In the genomic region with DNA sequence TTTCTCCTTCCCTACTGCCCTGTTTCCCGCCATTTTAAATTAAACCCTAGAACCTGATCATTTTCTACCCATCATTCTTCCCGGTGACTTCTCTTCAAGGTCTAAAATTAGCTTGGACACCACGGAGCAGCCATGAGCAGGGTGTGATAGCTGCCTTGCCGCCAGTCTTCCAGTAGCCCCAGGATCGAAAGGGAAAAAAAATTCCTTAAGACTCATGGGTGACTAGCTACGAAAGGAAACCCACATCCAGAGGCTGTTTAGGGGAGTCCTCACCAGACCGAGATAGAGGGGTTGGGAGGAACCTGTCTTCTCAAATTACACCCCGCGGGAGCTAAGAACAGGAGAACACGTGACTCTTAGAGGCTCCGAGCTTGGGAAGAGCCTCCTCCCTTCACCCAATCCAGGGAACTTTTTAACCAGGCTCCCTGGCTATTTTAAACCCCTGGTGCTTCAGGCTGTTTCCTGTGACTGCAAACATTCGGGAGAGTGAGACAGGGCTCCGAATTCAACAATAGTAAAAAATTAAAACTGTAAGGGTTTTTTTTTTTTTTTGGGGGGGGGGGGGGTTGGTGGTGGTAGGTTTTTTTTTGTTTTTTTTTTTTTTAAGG, we compare ENCODE assay signal across 8 mouse cellular contexts. TPM values are rescaled to one million over a fixed set of nuclear protein-coding genes. Genes with fewer than 3 reads are reported as not detected.
DNase-seq lines count a peak whose midpoint lies in the region; ATAC-seq and TF ChIP-seq lines count a peak whose summit lies in the region.

No protein-coding gene starts in this region.

- TF ChIP-seq POLR2A in brain, embryonic 14.5 days (IDR thresholded peaks at IDR 0.05; ENCODE audit: borderline replicate concordance, extremely low read depth, insufficient read depth, insufficient read length, poor library complexity, severe bottlenecking) = no peak

- WGBS in lung, embryonic 15.5 days = under 1% methylated on average over 13 of the region's 13 CpGs

- peak overlapping the region; percentile 46 for H3K4me3 ChIP-seq in lung, embryonic 15.5 days

- H3K4me2 ChIP-seq in lung, embryonic 15.5 days = peak overlapping the region; percentile 72

- H3K27me3 ChIP-seq in lung, embryonic 15.5 days = no peaks in the 10 kb centered on the region

- peak; percentile 54 for DNase-seq in adrenal gland, postnatal 10 days
- no peak for DNase-seq in adrenal gland, adult 18-20 months (ENCODE audit: low spot score in 2 of 2)
- peak; percentile 78 for DNase-seq in brain, embryonic 14.5 days (ENCODE audit: low read depth)
- peak; percentile 75 for DNase-seq in heart, adult 8-10 months (ENCODE audit: low spot score)
- peak; percentile 73 for DNase-seq in kidney, adult 18-20 months
- peak; percentile 22 for DNase-seq in ovary, postnatal 14 days (ENCODE audit: low spot score)
- no peak for DNase-seq in c-Kit-positive CD71-positive TER-119-positive erythroid progenitor cells, embryonic 14.5 days (ENCODE audit: low spot score)

- no peaks in the 10 kb centered on the region for H3K9me3 ChIP-seq in lung, embryonic 15.5 days

- H3K36me3 ChIP-seq in lung, embryonic 15.5 days = no peaks in the 10 kb centered on the region

- peak overlapping the region; percentile 41 for H3K9ac ChIP-seq in lung, embryonic 15.5 days

- peak overlapping the region; percentile 50 for H3K27ac ChIP-seq in lung, embryonic 15.5 days

- TF ChIP-seq CTCF in brain, embryonic 14.5 days (IDR thresholded peaks at IDR 0.05; ENCODE audit: borderline replicate concordance, extremely low read depth, insufficient read depth, insufficient read length) = no peak

- ATAC-seq in lung, embryonic 15.5 days (ENCODE audit: borderline replicate concordance, extremely low read depth, low FRiP score, low TSS enrichment) = peak; percentile 92; the same call in 1 of the 2 replicates

- H3K4me1 ChIP-seq in lung, embryonic 15.5 days = peaks cover 9% of the 10 kb centered on the region

RNA-seq across cellular contexts. Expression of a gene that starts 5.0 kb away (rescaled TPM):
- total RNA-seq in adrenal gland, postnatal 10 days (2021) = 10 to 100 TPM; 11.3 to 12.8 TPM
- 1 to 10 TPM; 5.8 to 9.1 TPM for total RNA-seq in adrenal gland, adult 18-20 months (2021)
- 2.0 and 4.2 TPM in 2 replicates for polyA plus RNA-seq in brain, embryonic 14.5 days (2012; rRNA removed)
- 1 to 10 TPM; 6.2 to 9.7 (median 7.1) TPM for total RNA-seq in heart, adult 8-10 months (2022)
- polyA plus RNA-seq in lung, embryonic 15.5 days (2015; fragmentation: Nextera tagmentation; extraction: Ambion mirVana) = 2.5 and 4.0 TPM in 2 replicates

Comparison
In these comparisons a context has a peak if more than half of its experiments do, and no peak if none do; other contexts are left out.
1. DNase-seq: peak in adrenal gland, postnatal 10 days (single experiment), brain, embryonic 14.5 days (single experiment), heart, adult 8-10 months (single experiment), kidney, adult 18-20 months (single experiment) and ovary, postnatal 14 days (single experiment); none in adrenal gland, adult 18-20 months (0 of 2) and c-Kit-positive CD71-positive TER-119-positive erythroid progenitor cells, embryonic 14.5 days (single experiment).